Mouse (Mus musculus) embryonic stem cell, embryonic (primary cell): ENCODE results near the gene Mknk1.

Experiments used
- CTCF ChIA-PET, 4 experiments: fragments of 300-600 bp in 2 of 4; fragments of 350-600 bp in 2 of 4; sonication (Branson Sonifier 250); formaldehyde crosslinking; loops; one replicate each; lab custom pipeline; 2022; ENCODE audit warnings: inconsistent platforms in 2 of 4; lab: Charles Lee
- POLR2A ChIA-PET, 4 experiments: fragments of 300-600 bp in 2 of 4; fragments of 350-600 bp in 2 of 4; sonication (Branson Sonifier 250); formaldehyde crosslinking; loops; one replicate each; lab custom pipeline; 2022; ENCODE audit warnings: antibody characterized with exemption in 4 of 4, inconsistent platforms in 1 of 4; lab: Charles Lee

The Mknk1 gene

GRCm38 (mm10) chr4:115856282-115856681 lies 17.3 kb downstream of the Mknk1 start:
- ChIA-PET CTCF (interaction anchor here in 1 of 4 experiments (0.8 kb wide), 1 partner anchor 42 kb away, joined by 3 read pairs; no protein-coding TSS in a partner anchor), POLR2A (interaction anchor here in 1 of 4 experiments (1.3 to 1.8 kb wide), 3 partner anchors 9 to 19 kb away, joined by 3 to 4 read pairs (median 3); partner anchors contain the start of gene Mknk1)

GRCm38 (mm10) chr4:115857293-115857883 lies 18.4 kb downstream of the Mknk1 start:
- ChIA-PET POLR2A (interaction anchor here in 2 of 4 experiments (1.3 to 1.5 kb wide), 2 partner anchors 10 to 42 kb away, joined by 3 read pairs; no protein-coding TSS in a partner anchor), CTCF (interaction anchor here in 1 of 4 experiments (0.5 kb wide), 1 partner anchor 123 kb away, joined by 3 read pairs; no protein-coding TSS in a partner anchor)

DNA sequence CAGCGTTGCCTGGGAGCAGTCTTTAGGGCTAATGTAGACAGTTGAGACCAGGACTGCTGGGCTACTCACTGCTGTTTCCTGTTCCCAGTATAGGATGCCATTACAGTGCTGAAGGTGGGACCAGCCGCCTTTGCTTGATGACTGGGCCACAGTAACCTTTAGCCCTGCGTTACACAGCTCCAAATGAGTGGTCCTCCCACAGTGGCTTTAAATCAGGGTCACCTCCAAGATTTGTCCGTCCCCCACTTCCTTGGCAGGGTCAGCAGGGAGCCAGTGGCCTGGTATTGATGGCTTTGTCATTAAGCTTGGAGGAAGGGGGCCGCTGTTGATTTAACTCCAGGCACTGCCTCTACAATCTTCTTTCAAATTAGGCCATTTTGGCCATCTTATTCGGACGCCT lies 24.4 kb downstream of the Mknk1 start:
- ChIA-PET CTCF (no interaction called here), POLR2A (interaction anchor here in 2 of 4 experiments (1.2 to 1.4 kb wide), 2 partner anchors 24 to 157 kb away, joined by 3 read pairs; partner anchors contain the start of gene Mknk1 (in 1 of the 2))

DNA sequence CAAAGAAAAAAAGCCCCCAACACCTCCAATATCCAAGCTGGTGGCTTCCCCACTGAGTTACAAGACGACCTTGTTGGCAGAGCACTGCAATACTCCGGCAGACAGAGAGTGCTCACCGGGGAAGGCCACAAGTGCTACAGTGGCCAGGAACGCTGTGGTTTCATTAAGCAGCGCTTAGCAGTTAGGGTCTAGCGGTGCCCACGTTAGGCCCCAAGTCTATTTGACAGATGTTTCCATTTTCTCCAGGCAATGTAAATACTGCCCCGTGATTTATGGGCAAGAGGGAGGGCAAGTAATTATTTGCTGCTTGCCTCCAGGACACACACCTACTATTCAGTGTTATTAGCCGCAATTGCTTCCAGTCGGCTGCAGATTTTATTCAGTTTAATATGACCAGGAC lies 24.9 kb downstream of the Mknk1 start:
- CTCF ChIA-PET = no interaction called here
- POLR2A ChIA-PET = no interaction called here

DNA sequence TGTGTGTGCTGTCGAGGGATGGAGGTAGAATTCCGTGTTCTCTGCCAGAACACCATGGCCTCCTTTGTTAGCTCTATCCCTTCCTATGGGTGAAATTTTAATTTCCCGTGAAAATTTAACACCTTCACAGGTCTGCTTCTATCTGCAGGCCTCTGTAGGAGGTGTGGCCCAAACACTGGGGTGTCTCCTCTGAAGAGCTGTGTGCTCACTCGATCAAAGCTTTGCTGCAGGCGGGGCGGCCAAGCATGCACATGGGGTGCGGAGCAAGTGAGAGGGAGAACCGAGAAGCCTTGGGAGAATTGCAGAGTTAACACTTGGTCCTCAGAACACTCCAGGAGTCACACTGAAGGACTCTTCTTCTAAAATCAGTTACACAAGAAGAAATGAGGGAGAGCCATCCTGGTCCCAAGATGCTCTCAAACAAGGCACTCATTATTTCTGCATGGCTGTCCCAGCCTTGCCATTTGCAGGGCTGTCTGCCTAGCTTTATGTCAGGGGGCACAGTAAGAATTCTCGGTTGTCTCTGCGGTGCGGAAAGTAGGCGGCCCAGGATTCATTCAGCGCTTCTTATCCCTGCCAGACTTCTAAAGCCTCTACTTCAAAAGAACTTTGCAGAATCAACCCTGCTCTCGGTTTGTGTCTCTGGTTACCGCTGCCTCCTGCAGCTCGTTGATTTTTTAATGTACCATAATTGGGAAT lies 30.7 kb downstream of the Mknk1 start:
- POLR2A ChIA-PET = interaction anchor here in 3 of 4 experiments (0.6 to 1.7 kb wide), 9 partner anchors 8 to 1230 kb away, joined by 3 to 5 read pairs (median 3); partner anchors contain the start of gene Mknk1 (in 2 of the 3)
- CTCF ChIA-PET = interaction anchor here in 3 of 4 experiments (0.5 to 1.3 kb wide), 5 partner anchors 135 to 773 kb away, joined by 3 to 5 read pairs (median 4); no protein-coding TSS in a partner anchor

GRCm38 (mm10) chr4:115873231-115873630 lies 34.2 kb downstream of the Mknk1 start:
- POLR2A ChIA-PET = interaction anchor here in 3 of 4 experiments (0.7 to 2.0 kb wide), 10 partner anchors 10 to 180 kb away, joined by 3 to 9 read pairs (median 4); partner anchors contain the start of genes Efcab14 (in 1 of the 3), Mknk1 (in 1 of the 3), Mob3c (in 1 of the 3) and Nsun4 (in 1 of the 3)
- CTCF ChIA-PET = interaction anchor here in 1 of 4 experiments (0.7 kb wide), 2 partner anchors 107 to 163 kb away, joined by 3 read pairs; no protein-coding TSS in a partner anchor

- ChIA-PET CTCF (interaction anchor here in 2 of 4 experiments (0.6 to 1.4 kb wide), 7 partner anchors 13 to 169 kb away, joined by 3 read pairs; no protein-coding TSS in a partner anchor), POLR2A (interaction anchor here in 3 of 4 experiments (0.6 to 2.5 kb wide), 9 partner anchors 9 to 175 kb away, joined by 3 to 8 read pairs (median 5); partner anchors contain the start of genes Mknk1 (in 3 of the 3), Atpaf1 (in 1 of the 3) and Nsun4 (in 1 of the 3))
Observed at GRCm38 (mm10) chr4:115878216-115878678, 39.2 kb downstream of the Mknk1 start.

GRCm38 (mm10) chr4:115878828-115879227 lies 39.8 kb downstream of the Mknk1 start:
- POLR2A ChIA-PET = interaction anchor here in 3 of 4 experiments (0.6 to 2.5 kb wide), 8 partner anchors 10 to 175 kb away, joined by 3 to 8 read pairs (median 4); partner anchors contain the start of genes Mknk1 (in 2 of the 3), Atpaf1 (in 1 of the 3) and Nsun4 (in 1 of the 3)

GRCm38 (mm10) chr4:115881183-115881582 lies 42.2 kb downstream of the Mknk1 start:
- POLR2A ChIA-PET = interaction anchor here in 2 of 4 experiments (0.8 to 2.4 kb wide), 7 partner anchors 8 to 96 kb away, joined by 3 to 9 read pairs (median 4); partner anchors contain the start of gene Mknk1 (in 1 of the 2)
- CTCF ChIA-PET = interaction anchor here in 1 of 4 experiments (1.3 kb wide), 1 partner anchor 104 kb away, joined by 4 read pairs; no protein-coding TSS in a partner anchor

More at GRCm38 (mm10) chr4:115878828-115879227, 39.8 kb downstream of the Mknk1 start:
- CTCF ChIA-PET = interaction anchor here in 3 of 4 experiments (0.6 to 1.2 kb wide), 6 partner anchors 16 to 125 kb away, joined by 3 to 6 read pairs (median 3); no protein-coding TSS in a partner anchor

GRCm38 (mm10) chr4:115882195-115882594 lies 43.2 kb downstream of the Mknk1 start:
- CTCF ChIA-PET = interaction anchor here in 1 of 4 experiments (0.5 kb wide), 1 partner anchor 1563 kb away, joined by 3 read pairs; no protein-coding TSS in a partner anchor

GRCm38 (mm10) chr4:115884022-115884421 lies 45.0 kb downstream of the Mknk1 start, which contains the start of gene Kncn:
Gene Kncn (plus strand): TSS chr4:115884400.
- ChIA-PET POLR2A (interaction anchor here in 3 of 4 experiments (0.7 to 1.8 kb wide), 6 partner anchors 11 to 50 kb away, joined by 3 to 5 read pairs (median 4); partner anchors contain the start of gene Mknk1 (in 2 of the 3)), CTCF (no interaction called here)

More at GRCm38 (mm10) chr4:115882195-115882594, 43.2 kb downstream of the Mknk1 start:
- POLR2A ChIA-PET = interaction anchor here in 2 of 4 experiments (1.0 kb wide), 2 partner anchors 9 to 15 kb away, joined by 4 to 5 read pairs; no protein-coding TSS in a partner anchor

- ChIA-PET POLR2A (interaction anchor here in 3 of 4 experiments (0.6 to 1.4 kb wide), 4 partner anchors 11 to 154 kb away, joined by 3 to 5 read pairs (median 4); no protein-coding TSS in a partner anchor), CTCF (no interaction called here)
Observed at GRCm38 (mm10) chr4:115885846-115886245, 46.8 kb downstream of the Mknk1 start.

DNA sequence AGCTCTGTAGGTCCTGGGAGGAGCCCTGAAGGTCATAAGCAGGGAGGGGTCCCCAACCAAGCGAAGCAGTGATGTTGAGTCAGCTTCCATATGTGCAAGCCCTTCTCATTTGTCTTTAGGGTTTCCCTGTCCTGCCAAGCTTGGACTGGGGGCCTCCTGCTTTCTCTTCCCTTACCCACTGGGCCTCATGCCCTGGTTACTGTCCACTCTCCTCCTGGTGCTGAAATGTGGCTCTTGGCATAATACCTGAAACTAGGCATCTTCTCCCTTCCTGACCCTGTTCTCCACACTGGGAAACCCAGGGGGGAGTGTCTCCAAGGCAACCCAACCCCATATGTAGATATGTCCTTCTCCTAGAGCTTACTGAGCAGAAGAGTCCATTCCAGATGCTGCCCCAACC lies 47.9 kb downstream of the Mknk1 start:
- ChIA-PET POLR2A (interaction anchor here in 2 of 4 experiments (0.7 to 1.4 kb wide), 4 partner anchors 9 to 102 kb away, joined by 3 to 5 read pairs (median 4); partner anchors contain the start of gene Atpaf1 (in 1 of the 2)), CTCF (interaction anchor here in 1 of 4 experiments (0.6 to 0.9 kb wide), 2 partner anchors 66 to 117 kb away, joined by 3 to 5 read pairs; no protein-coding TSS in a partner anchor)

DNA sequence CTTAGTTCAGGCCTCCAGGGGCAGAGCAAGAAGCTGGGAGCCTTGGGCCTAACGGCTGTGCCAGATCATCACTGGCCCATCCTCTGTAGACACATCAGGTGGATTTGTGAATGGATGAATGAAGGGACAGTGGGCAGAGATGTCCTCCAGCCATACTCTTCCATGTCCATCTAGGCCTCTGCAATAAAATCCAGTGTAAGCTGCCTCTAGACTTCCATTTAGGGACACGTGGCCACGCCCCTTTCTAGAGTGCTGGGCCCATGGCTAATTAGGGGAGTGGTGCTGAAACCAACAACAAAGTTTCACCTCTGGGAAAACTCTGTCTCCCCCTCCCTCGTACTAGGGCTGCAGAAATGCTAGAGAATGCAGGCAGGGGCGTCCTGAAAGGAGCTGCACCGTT lies 51.1 kb downstream of the Mknk1 start:
- CTCF ChIA-PET = interaction anchor here (0.5 to 1.8 kb wide), 8 partner anchors 8 to 158 kb away, joined by 3 to 5 read pairs (median 4); no protein-coding TSS in a partner anchor
- POLR2A ChIA-PET = interaction anchor here in 2 of 4 experiments (1.0 to 1.6 kb wide), 4 partner anchors 9 to 164 kb away, joined by 3 to 4 read pairs (median 4); partner anchors contain the start of genes Mknk1 (in 1 of the 2) and Nsun4 (in 1 of the 2)

DNA sequence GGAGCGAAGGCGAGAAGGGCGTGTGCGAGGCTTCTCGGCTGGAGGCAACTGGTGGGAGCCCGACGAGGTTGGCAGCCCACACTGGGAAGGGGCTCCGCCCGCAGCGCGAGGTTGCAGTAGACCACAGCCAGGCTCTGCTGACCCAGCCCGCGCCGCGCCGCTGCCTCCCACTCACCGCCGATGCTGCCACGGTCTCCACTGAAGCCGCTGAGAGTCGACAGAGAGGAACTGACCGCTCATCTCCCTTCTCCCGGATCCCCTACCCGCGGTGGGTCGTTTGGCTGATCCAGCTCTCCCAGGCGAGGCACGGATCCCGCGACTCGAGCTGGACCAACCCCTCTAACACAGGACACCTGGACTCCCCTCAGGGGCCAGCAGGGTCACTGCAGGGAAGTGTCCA lies 51.6 kb downstream of the Mknk1 start, which contains the start of gene 6430628N08Rik:
Gene 6430628N08Rik (plus strand): TSS at position 113 of the 400 bp plus-strand sequence.
- POLR2A ChIA-PET = interaction anchor here in 1 of 4 experiments (1.0 to 2.6 kb wide), 2 partner anchors 10 to 51 kb away, joined by 3 to 9 read pairs; partner anchors contain the start of gene Mknk1
- CTCF ChIA-PET = interaction anchor here (0.5 to 1.8 kb wide), 6 partner anchors 8 to 159 kb away, joined by 3 to 5 read pairs (median 4); no protein-coding TSS in a partner anchor

DNA sequence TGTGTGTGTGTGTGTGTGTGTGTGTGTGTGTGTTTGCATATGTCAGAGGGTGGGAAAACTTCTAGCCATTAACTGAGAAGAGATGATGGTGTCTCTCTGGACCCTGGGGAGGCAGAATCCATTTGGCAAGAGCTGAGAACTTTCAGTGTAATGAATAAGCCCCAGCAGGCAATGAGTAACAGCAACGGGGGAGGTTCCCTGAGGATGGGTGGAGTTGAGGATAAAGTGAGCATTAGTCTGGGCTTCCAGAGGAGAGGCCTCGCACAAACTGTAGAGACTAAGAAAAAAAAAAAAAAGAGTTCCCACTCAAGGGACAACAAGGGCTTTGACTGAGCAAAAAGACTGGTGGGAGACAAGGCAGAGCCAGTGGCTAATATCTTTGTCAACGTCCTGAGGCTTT lies 55.3 kb downstream of the Mknk1 start:
- CTCF ChIA-PET = interaction anchor here in 3 of 4 experiments (0.5 to 1.2 kb wide), 5 partner anchors 30 to 161 kb away, joined by 3 to 5 read pairs (median 3); partner anchors contain the start of gene Efcab14 (in 1 of the 3)

More for the DNA sequence above, 55.3 kb downstream of the Mknk1 start:
- POLR2A ChIA-PET = interaction anchor here in 2 of 4 experiments (0.7 to 2.0 kb wide), 7 partner anchors 11 to 840 kb away, joined by 3 to 5 read pairs (median 4); no protein-coding TSS in a partner anchor
